Mouse (Mus musculus) megakaryocyte, embryonic 14.5 days (primary cell): ENCODE results near the gene Trub2.

Source experiments
- FLI1 ChIP-seq: IDR thresholded peaks from 2 replicates; pipeline ENCODE4 v1.6.1; 2012; ENCODE audit warnings: low read length, inconsistent platforms, mixed read lengths
- GATA1 ChIP-seq: IDR thresholded peaks from 3 replicates; pipeline ENCODE4 v1.6.1; 2012; ENCODE audit warnings: mixed read lengths, low read length, inconsistent platforms, borderline replicate concordance

GRCm38 (mm10) chr2:29820025-29820817, 31.9 kb upstream of the Trub2 start, which contains the start of gene Urm1:
- no peak for TF ChIP-seq GATA1
- no peak for TF ChIP-seq FLI1
